Comparison of ENCODE assay signal across 13 mouse cellular contexts in genomic region chr1:88302057-88302740, GRCm38 (mm10). TPM values are rescaled to one million over a fixed set of nuclear protein-coding genes. Genes with fewer than 3 reads are reported as not detected.
DNase-seq lines count a peak whose midpoint lies in the region; ATAC-seq and TF ChIP-seq lines count a peak whose summit lies in the region.
"Had no signal": no experiment of that assay in that cellular context is flagged by ENCODE, and none has a peak within 500 bp of the region (broad histone marks: within the 10 kb centered on the region; RNA-seq: fewer than 3 reads in every experiment).

No protein-coding gene starts in this region.

- no peak overlapping the region for H3K4me3 ChIP-seq in kidney, postnatal 0 days (replicated peaks; ENCODE audit: low read depth, low read length)
- H3K4me3 ChIP-seq in embryonic fibroblast, embryonic 13.5 days (ENCODE audit: insufficient read depth, low read length): no peak overlapping the region
- H3K4me3 ChIP-seq: lung, embryonic 15.5 days had no signal

- peaks cover 54% of the 10 kb centered on the region for H3K9me3 ChIP-seq in kidney, postnatal 0 days (replicated peaks; ENCODE audit: low read length)

- peak; percentile 10 for DNase-seq in CD4-positive, CD25-positive, alpha-beta regulatory T cell, adult 2 months (ENCODE audit: low read depth, low spot score)
- DNase-seq in kidney, postnatal 0 days (ENCODE audit: low spot score): peak; percentile 4
- DNase-seq in kidney, adult 8-10 months: no peak
- peak; percentile 6 for DNase-seq in 416B (ENCODE audit: low read depth)
- no peak for DNase-seq in spleen, postnatal 36 days (ENCODE audit: low spot score in 2 of 2)
- DNase-seq in right cerebral cortex, adult 18-20 months: no peak
- DNase-seq: adrenal gland, adult 2 months; cerebellum, postnatal 25 days had no signal

- H3K27me3 ChIP-seq in kidney, postnatal 0 days (ENCODE audit: insufficient read depth, low read length): no peaks in the 10 kb centered on the region
- H3K27me3 ChIP-seq: lung, embryonic 15.5 days had no signal

- no peak for ATAC-seq in CD4-positive, CD25-positive, alpha-beta regulatory T cell, adult 4 months
- peak; percentile 10; the same call in 1 of the 2 replicates for ATAC-seq in kidney, postnatal 0 days (replicated peaks; ENCODE audit: low FRiP score, low read depth)

- WGBS in kidney, postnatal 0 days: 64% methylated on average over 14 of the region's 14 CpGs

- no peaks in the 10 kb centered on the region for H3K36me3 ChIP-seq in kidney, postnatal 0 days (ENCODE audit: insufficient read depth, low read length)
- H3K36me3 ChIP-seq: lung, embryonic 15.5 days had no signal

- TF ChIP-seq POLR2A in embryonic fibroblast, embryonic 13.5 days (IDR thresholded peaks at IDR 0.05; ENCODE audit: low read depth, low read length): no peak

- no peak overlapping the region for H3K4me2 ChIP-seq in kidney, postnatal 0 days (ENCODE audit: low read length)
- H3K4me2 ChIP-seq: heart, embryonic 11.5 days; lung, embryonic 15.5 days had no signal

- no peak overlapping the region for H3K9ac ChIP-seq in kidney, postnatal 0 days (ENCODE audit: low read depth, low read length)
- H3K9ac ChIP-seq: lung, embryonic 15.5 days had no signal

- TF ChIP-seq CTCF in kidney, postnatal 0 days (IDR thresholded peaks at IDR 0.05; ENCODE audit: low read depth): no peak
- 0 out of 2 replicates have a peak, but pooled peaks have one; percentile 14 for TF ChIP-seq CTCF in embryonic fibroblast, embryonic 13.5 days (IDR thresholded peaks at IDR 0.05; ENCODE audit: borderline replicate concordance, insufficient read depth, low read length)

- H3K27ac ChIP-seq in kidney, postnatal 0 days: no peak overlapping the region
- no peak overlapping the region for H3K27ac ChIP-seq in embryonic fibroblast, embryonic 13.5 days (ENCODE audit: insufficient read depth, low read length)
- H3K27ac ChIP-seq: lung, embryonic 15.5 days had no signal

- H3K4me1 ChIP-seq in kidney, postnatal 0 days (replicated peaks; ENCODE audit: insufficient read depth, low read length): no peaks in the 10 kb centered on the region
- no peaks in the 10 kb centered on the region for H3K4me1 ChIP-seq in embryonic fibroblast, embryonic 13.5 days (ENCODE audit: control insufficient read depth, insufficient read depth, low read length)
- H3K4me1 ChIP-seq: lung, embryonic 15.5 days had no signal

RNA-seq across cellular contexts. Expression of gene Trpm8, which starts 24.7 kb away (rescaled TPM):
- polyA plus RNA-seq in CD4-positive, CD25-positive, alpha-beta regulatory T cell, adult 4 months (2017; shearing (Covaris generic)): not detected
- not detected in 2 replicates for polyA plus RNA-seq in kidney, postnatal 0 days (2015; fragmentation: Nextera tagmentation; extraction: Ambion mirVana)
- polyA plus RNA-seq in embryonic fibroblast, embryonic 13.5 days (2011; ENCODE audit: insufficient read length, low read depth, missing spikeins): not detected in 2 replicates
- polyA plus RNA-seq: adrenal gland, adult 2 months; inflammation-experienced regulatory T-cells, adult 6 months had no signal

RNA-seq across cellular contexts. Expression of gene Hjurp, which starts 24.8 kb away (rescaled TPM):
- polyA plus RNA-seq in CD4-positive, CD25-positive, alpha-beta regulatory T cell, adult 4 months (2017; shearing (Covaris generic)): 10 to 100 TPM; 56.6 to 72.9 TPM
- polyA plus RNA-seq in kidney, postnatal 0 days (2015; fragmentation: Nextera tagmentation; extraction: Ambion mirVana): 56.3 and 62.7 TPM in 2 replicates
- polyA plus RNA-seq in embryonic fibroblast, embryonic 13.5 days (2011; ENCODE audit: insufficient read length, low read depth, missing spikeins): 106 and 122 TPM in 2 replicates

Comparison
In these comparisons a context has a peak if more than half of its experiments do, and no peak if none do; other contexts are left out.
1. DNase-seq: peak in CD4-positive, CD25-positive, alpha-beta regulatory T cell, adult 2 months (single experiment), kidney, postnatal 0 days (single experiment) and 416B (single experiment); none in kidney, adult 8-10 months (0 of 2), spleen, postnatal 36 days (0 of 2) and right cerebral cortex, adult 18-20 months (single experiment).